Mouse (Mus musculus) embryonic facial prominence, embryonic 10.5 days (tissue): ENCODE measurements at regions not wholly inside any gene's neighbourhood (a gene's known extent, or its start where the extent isn't known, plus 50 kb on each side); places are given as distances from the start of the nearest gene placed in this dataset.

Source experiments
- DNase-seq: peaks from one replicate; pipeline ENCODE4 v3.0.0-alpha.2; 2017; ENCODE audit warnings: low spot score
- H3K27ac ChIP-seq: fragments of 300-500 bp; sonication (generic); replicated peaks from 2 replicates; pipeline ENCODE4 v1.5.1; 2016; ENCODE audit warnings: mild to moderate bottlenecking
- H3K27me3 ChIP-seq: fragments of 300-500 bp; sonication (generic); replicated peaks from 2 replicates; pipeline ENCODE4 v1.6.1; 2016; ENCODE audit warnings: low read depth, mild to moderate bottlenecking; ENCODE audit not compliant: poor library complexity, severe bottlenecking
- H3K36me3 ChIP-seq: fragments of 300-500 bp; sonication (generic); replicated peaks from 2 replicates; pipeline ENCODE4 v1.6.1; 2016; ENCODE audit warnings: mild to moderate bottlenecking, moderate library complexity
- H3K4me1 ChIP-seq: fragments of 300-500 bp; sonication (generic); 2 replicates; pipeline ENCODE4 v1.6.1; 2016
- H3K4me3 ChIP-seq: fragments of 300-500 bp; sonication (generic); 2 replicates; pipeline ENCODE4 v1.5.1; 2016; ENCODE audit warnings: mild to moderate bottlenecking, moderate library complexity
- H3K9me3 ChIP-seq: fragments of 300-500 bp; sonication (generic); 2 replicates; pipeline ENCODE4 v1.6.1; 2016; ENCODE audit warnings: mild to moderate bottlenecking
- WGBS: fragments of 180-500 bp; shearing (Covaris S2); methylation state at CpG from one replicate; pipeline ENCODE4 v1.1.7; 2016; 5-methylcytosine and 5-hydroxymethylcytosine counted together

- Histone ChIP-seq H3K4me1 (no peaks in the 10 kb centered on the region), H3K27ac (no peak overlapping the region), H3K9me3 (no peaks in the 10 kb centered on the region), H3K4me3 (no peak overlapping the region), H3K27me3 (no peaks in the 10 kb centered on the region), H3K36me3 (no peaks in the 10 kb centered on the region)
- DNase-seq, result no peak
- WGBS, result 70% methylated on average over 3 of the region's 3 CpGs
These were observed 126.2 kb downstream of the 9530068E07Rik start for GRCm38 (mm10) chr11:52522384-52522783.

- H3K27me3 ChIP-seq, result no peaks in the 10 kb centered on the region
- 84% methylated on average over 4 of the region's 4 CpGs for WGBS
- H3K9me3 ChIP-seq, result no peaks in the 10 kb centered on the region
- no peaks in the 10 kb centered on the region for H3K4me1 ChIP-seq
- H3K27ac ChIP-seq, result no peak overlapping the region
- H3K4me3 ChIP-seq, result no peak overlapping the region
- DNase-seq, result no peak
- H3K36me3 ChIP-seq, result no peaks in the 10 kb centered on the region
These were observed 127.0 kb downstream of the 9530068E07Rik start for GRCm38 (mm10) chr11:52523191-52523590.

- no peaks in the 10 kb centered on the region for H3K4me1 ChIP-seq
- no peaks in the 10 kb centered on the region for H3K36me3 ChIP-seq
- WGBS, result 71% methylated on average over 2 of the region's 2 CpGs
- H3K4me3 ChIP-seq, result no peak overlapping the region
- no peak for DNase-seq
- H3K27ac ChIP-seq, result no peak overlapping the region
- no peaks in the 10 kb centered on the region for H3K27me3 ChIP-seq
- H3K9me3 ChIP-seq, result no peaks in the 10 kb centered on the region
These were observed 127.4 kb downstream of the 9530068E07Rik start for GRCm38 (mm10) chr11:52523671-52524070.

GRCm38 (mm10) chr11:52525446-52525845, 129.2 kb downstream of the 9530068E07Rik start:
- no peaks in the 10 kb centered on the region for H3K36me3 ChIP-seq
- no peak for DNase-seq
- WGBS, result 59% methylated on average over 6 of the region's 6 CpGs
- H3K4me3 ChIP-seq, result no peak overlapping the region
- H3K4me1 ChIP-seq, result no peaks in the 10 kb centered on the region
- H3K27me3 ChIP-seq, result no peaks in the 10 kb centered on the region
- H3K9me3 ChIP-seq, result no peaks in the 10 kb centered on the region
- H3K27ac ChIP-seq, result no peak overlapping the region

GRCm38 (mm10) chr11:52526306-52526705, 130.1 kb downstream of the 9530068E07Rik start:
- H3K4me3 ChIP-seq, result no peak overlapping the region
- WGBS, result 82% methylated on average over 6 of the region's 6 CpGs
- H3K36me3 ChIP-seq, result no peaks in the 10 kb centered on the region
- DNase-seq, result no peak
- no peak overlapping the region for H3K27ac ChIP-seq
- no peaks in the 10 kb centered on the region for H3K9me3 ChIP-seq
- no peaks in the 10 kb centered on the region for H3K4me1 ChIP-seq
- no peaks in the 10 kb centered on the region for H3K27me3 ChIP-seq

- peaks cover 17% of the 10 kb centered on the region for H3K4me1 ChIP-seq
- DNase-seq, result no peak
- H3K36me3 ChIP-seq, result no peaks in the 10 kb centered on the region
- 76% methylated on average over 5 of the region's 5 CpGs for WGBS
- peaks cover 9% of the 10 kb centered on the region; the same call in 1 of the 2 replicates for H3K27me3 ChIP-seq
- no peak overlapping the region for H3K4me3 ChIP-seq
- no peak overlapping the region for H3K27ac ChIP-seq
- no peaks in the 10 kb centered on the region for H3K9me3 ChIP-seq
These were observed 137.2 kb downstream of the 9530068E07Rik start for GRCm38 (mm10) chr11:52533379-52533778.

GRCm38 (mm10) chr11:52534586-52534985, 138.4 kb downstream of the 9530068E07Rik start:
- Histone ChIP-seq H3K4me1 (peaks cover 17% of the 10 kb centered on the region), H3K36me3 (no peaks in the 10 kb centered on the region), H3K4me3 (no peak overlapping the region), H3K27ac (no peak overlapping the region), H3K27me3 (peaks cover 9% of the 10 kb centered on the region; the same call in 1 of the 2 replicates), H3K9me3 (no peaks in the 10 kb centered on the region)
- WGBS, result 64% methylated on average over 13 of the region's 13 CpGs
- no peak for DNase-seq

- DNase-seq, result no peak
- WGBS, result 73% methylated on average over 2 of the region's 2 CpGs
- no peak overlapping the region for H3K27ac ChIP-seq
These were observed 140.0 kb downstream of the 9530068E07Rik start for GRCm38 (mm10) chr11:52536211-52536610.

GRCm38 (mm10) chr11:52536841-52537240, 140.6 kb downstream of the 9530068E07Rik start:
- no peak overlapping the region for H3K27ac ChIP-seq
- H3K27me3 ChIP-seq, result peaks cover 9% of the 10 kb centered on the region; the same call in 1 of the 2 replicates
- H3K9me3 ChIP-seq, result no peaks in the 10 kb centered on the region
- DNase-seq, result no peak
- WGBS, result 74% methylated on average over 11 of the region's 11 CpGs
- no peaks in the 10 kb centered on the region for H3K36me3 ChIP-seq
- peaks cover 17% of the 10 kb centered on the region for H3K4me1 ChIP-seq
- H3K4me3 ChIP-seq, result no peak overlapping the region

More at GRCm38 (mm10) chr11:52536211-52536610, 140.0 kb downstream of the 9530068E07Rik start:
- no peaks in the 10 kb centered on the region for H3K36me3 ChIP-seq
- no peak overlapping the region for H3K4me3 ChIP-seq
- no peaks in the 10 kb centered on the region for H3K9me3 ChIP-seq
- H3K4me1 ChIP-seq, result peaks cover 17% of the 10 kb centered on the region
- peaks cover 9% of the 10 kb centered on the region; the same call in 1 of the 2 replicates for H3K27me3 ChIP-seq

- no peaks in the 10 kb centered on the region for H3K36me3 ChIP-seq
- peaks cover 9% of the 10 kb centered on the region; the same call in 1 of the 2 replicates for H3K27me3 ChIP-seq
- no peak for DNase-seq
- H3K9me3 ChIP-seq, result no peaks in the 10 kb centered on the region
- H3K4me3 ChIP-seq, result no peak overlapping the region
- no peak overlapping the region for H3K27ac ChIP-seq
- 82% methylated on average over 4 of the region's 4 CpGs for WGBS
- peaks cover 17% of the 10 kb centered on the region for H3K4me1 ChIP-seq
These were observed 141.7 kb downstream of the 9530068E07Rik start for GRCm38 (mm10) chr11:52537819-52538435.

GRCm38 (mm10) chr11:52541210-52541609, 145.0 kb downstream of the 9530068E07Rik start:
- peaks cover 4% of the 10 kb centered on the region; the same call in 1 of the 2 replicates for H3K27me3 ChIP-seq
- H3K4me1 ChIP-seq, result no peaks in the 10 kb centered on the region
- DNase-seq, result no peak
- no peak overlapping the region for H3K27ac ChIP-seq
- 75% methylated on average over 5 of the region's 5 CpGs for WGBS
- no peaks in the 10 kb centered on the region for H3K36me3 ChIP-seq
- no peak overlapping the region for H3K4me3 ChIP-seq
- H3K9me3 ChIP-seq, result no peaks in the 10 kb centered on the region

GRCm38 (mm10) chr11:52551451-52551850, 155.2 kb downstream of the 9530068E07Rik start:
- H3K36me3 ChIP-seq, result no peaks in the 10 kb centered on the region
- no peaks in the 10 kb centered on the region for H3K27me3 ChIP-seq
- no peak overlapping the region for H3K4me3 ChIP-seq
- H3K4me1 ChIP-seq, result peaks cover 9% of the 10 kb centered on the region
- DNase-seq, result no peak
- 78% methylated on average over 5 of the region's 5 CpGs for WGBS
- no peak overlapping the region for H3K27ac ChIP-seq
- no peaks in the 10 kb centered on the region for H3K9me3 ChIP-seq

GRCm38 (mm10) chr11:52552860-52553259, 156.6 kb downstream of the 9530068E07Rik start:
- Histone ChIP-seq H3K27ac (no peak overlapping the region), H3K4me1 (no peaks in the 10 kb centered on the region), H3K9me3 (no peaks in the 10 kb centered on the region), H3K36me3 (no peaks in the 10 kb centered on the region), H3K4me3 (no peak overlapping the region), H3K27me3 (no peaks in the 10 kb centered on the region)
- DNase-seq, result no peak
- WGBS, result 86% methylated on average over 4 of the region's 4 CpGs
